Mouse (Mus musculus): ENCODE measurements around the gene Msl2.

- no peak for TF ChIP-seq ZC3H11A (IDR thresholded peaks at IDR 0.05; ENCODE audit: borderline replicate concordance, low read depth, low read length)
- TF ChIP-seq MAFK (IDR thresholded peaks at IDR 0.05; ENCODE audit: insufficient read depth, low read depth, low read length): peak; percentile 80
Observed at GRCm38 (mm10) chr9:101101547-101101946, 27.6 kb downstream of the Msl2 start.

All from ES-E14 (cell line).